Mouse (Mus musculus) right cerebral cortex, postnatal 10 days (tissue): Measurements from ENCODE around the gene Pdhb.
A peak's percentile ranks its signal among the peaks of the same experiment; 100 is the strongest.

Experiments used
- DNase-seq, 2 experiments: peaks; one replicate each; pipeline ENCODE4 v3.0.0; 2021; ENCODE audit warnings: low spot score in 2 of 2

Gene Pdhb

DNA sequence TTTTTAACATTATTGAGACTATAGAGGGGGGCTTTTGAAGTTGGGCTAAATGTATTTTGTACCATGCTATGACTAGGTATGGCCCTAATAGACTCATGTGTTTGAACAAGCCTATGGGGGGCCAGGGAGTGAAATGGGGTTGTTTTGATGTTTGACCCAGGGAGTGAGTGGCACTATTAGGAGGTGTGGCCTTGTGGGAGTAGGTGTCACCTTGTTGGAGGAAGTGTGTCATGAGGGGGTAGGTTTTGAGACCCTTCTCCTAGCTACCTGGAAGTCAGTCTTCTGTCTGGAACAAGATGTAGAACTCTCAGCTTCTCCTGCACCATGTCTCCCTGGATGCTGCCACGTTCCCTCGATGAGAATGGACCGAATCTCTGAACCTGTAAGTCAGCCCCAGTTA lies 17.7 kb upstream of the Pdhb start:
- DNase-seq = no peak

DNA sequence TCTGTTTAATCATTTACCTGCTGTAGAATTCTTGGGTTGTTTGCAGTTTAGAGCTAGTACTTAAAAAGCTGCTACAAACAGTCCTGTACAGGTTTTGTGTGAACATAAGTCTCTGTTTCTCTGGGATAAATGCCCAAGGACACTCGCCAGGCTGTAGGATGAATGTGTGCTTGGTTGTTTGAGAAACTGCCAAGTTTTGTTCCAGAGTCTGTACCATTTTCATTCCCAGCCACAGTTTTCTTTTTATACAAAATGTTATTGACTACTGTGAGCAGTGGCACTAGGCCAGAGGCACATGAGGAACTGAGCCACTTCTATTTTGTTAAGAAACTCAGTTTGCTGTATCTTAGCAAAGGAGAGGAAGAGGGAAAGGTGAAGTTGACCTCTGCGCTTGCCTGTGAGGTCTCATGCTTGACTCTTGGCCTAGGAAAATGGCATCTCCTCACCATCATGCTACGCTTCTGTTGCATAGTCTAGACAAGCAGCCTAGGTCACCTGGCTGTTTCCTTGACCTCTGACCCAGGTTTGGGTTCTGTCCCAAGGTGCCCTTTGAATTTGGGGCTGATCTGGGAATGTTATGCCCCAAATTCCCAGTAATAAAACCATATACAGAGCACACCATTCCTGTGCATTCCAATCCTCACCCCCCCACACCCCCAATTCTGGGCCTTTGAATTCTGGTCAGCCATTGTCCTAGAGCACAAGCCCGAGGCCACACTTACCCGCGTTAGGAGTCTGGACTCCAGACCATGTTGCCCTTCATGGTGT lies 13.6 kb upstream of the Pdhb start:
- peak; percentile 82 to 88 for DNase-seq

DNA sequence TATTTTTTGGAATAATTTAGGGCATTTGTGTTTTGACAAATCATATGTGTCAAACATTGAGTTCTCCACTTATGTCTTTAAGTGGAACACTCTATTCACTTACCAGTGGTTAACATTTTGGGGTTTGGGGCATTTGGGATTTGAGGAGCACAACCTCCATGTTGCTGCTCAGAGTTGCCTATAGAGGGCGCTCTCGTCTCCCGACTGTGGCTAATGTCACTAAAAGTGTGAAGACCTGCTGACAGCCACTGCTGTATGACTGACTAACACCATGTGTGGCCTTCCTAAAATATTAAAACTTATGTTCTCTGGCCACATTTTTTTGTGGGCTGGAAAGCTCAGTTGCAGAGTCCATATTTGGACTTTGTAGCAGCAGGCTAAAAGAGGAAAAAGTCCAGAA lies 10.5 kb upstream of the Pdhb start:
- no peak for DNase-seq

DNA sequence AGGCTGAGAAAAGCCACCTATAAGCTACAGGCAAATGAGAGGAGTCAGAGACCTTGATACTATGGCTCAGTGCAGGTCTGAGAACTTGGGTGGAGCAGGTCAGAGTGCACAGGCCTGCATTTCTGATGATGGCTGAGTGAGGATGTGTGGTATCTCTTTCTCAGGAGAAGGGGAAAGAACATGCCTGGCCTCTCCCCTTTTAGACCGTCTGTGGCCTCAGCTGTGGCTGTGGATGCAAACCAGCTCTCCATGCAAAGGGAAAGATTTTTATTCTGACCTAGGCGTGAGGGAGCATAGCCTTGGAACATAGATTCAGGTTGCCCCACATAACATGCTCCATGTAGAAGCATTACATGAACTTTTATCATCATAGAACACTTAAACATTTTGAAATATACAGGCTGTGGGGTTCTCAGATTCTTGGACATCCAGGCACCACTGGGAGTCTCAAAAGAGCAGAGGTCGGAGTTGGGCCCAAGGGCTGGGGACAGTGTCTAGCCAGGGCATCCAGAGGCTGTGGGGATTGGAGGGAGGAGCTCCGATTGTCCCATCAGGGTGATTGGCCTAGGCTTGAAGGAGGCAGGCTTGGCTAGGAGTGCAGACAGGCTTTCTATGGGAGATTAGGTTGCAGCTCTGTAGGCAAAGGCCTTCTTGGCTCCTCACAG lies 7.7 kb upstream of the Pdhb start:
- DNase-seq = no peak

DNA sequence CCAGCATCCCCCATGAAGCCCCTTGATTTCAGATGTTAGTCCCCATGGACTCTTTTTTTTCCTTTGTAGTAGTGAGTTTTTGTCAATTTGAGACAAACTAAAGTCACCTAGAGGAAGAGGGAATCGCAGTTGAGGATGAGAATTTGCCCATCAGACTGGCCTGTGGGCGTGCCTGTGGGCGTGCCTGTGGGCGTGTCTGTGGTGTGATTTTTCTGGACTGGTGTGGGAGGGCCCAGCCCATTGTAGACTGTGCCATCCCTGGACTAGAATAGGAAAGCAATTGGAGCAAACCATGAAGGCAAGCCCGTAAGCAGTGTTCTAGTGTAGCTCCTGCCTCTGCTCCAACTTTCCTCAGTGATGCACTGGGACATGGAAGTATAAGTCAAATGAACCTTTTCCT lies 3.4 kb upstream of the Pdhb start:
- DNase-seq = no peak

DNA sequence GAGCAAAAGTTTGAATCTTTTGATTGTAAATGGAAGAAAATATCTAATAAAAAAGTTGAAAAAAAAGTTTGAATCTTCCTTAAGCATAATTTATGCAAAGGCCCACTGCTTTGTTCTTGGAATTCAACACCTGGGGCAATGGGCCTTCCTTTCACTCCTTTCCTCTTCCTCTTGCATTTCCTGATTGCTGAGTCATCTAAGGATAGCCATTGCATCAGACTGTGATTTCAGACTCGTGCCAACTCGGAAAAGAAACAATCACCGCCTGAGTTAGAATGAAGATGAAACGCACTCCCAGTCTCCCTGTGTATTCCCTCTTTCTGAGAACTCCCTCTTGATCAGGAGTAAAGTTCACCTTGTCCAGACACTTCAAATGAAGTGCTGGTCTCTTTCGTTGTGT lies 1.8 kb upstream of the Pdhb start:
- no peak for DNase-seq

DNA sequence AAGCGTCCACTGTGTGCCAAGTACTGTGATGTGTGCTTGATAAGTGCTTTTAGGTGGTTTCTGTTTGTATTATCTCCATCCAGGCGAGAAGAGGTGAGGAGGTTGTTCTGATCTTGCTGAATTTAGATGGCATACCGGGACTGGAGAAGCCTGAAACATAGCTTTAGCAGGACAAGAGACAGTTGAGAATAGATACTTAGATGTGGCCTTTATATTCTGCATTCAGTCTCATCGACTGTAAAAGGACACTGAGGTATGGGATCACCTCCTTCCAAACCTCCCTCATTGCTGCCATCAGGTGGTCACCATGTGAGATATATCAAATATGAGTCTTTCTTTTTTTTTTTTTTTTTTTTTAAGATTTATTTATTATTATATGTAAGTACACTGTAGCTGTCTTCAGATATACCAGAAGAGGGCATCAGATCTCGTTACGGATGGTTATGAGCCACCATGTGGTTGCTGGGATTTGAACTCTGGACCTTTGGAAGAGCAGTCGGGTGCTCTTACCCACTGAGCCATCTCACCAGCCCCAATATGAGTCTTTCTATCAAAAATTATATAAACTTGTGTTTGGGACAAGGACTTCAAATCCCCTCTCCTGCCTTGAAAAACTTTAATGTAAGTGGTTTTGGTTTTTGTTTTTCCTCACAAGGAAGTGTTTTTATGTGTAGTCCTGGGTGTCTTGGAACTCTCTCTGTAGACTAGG lies 871 bp upstream of the Pdhb start:
- peak; percentile 38 to 50 for DNase-seq

DNA sequence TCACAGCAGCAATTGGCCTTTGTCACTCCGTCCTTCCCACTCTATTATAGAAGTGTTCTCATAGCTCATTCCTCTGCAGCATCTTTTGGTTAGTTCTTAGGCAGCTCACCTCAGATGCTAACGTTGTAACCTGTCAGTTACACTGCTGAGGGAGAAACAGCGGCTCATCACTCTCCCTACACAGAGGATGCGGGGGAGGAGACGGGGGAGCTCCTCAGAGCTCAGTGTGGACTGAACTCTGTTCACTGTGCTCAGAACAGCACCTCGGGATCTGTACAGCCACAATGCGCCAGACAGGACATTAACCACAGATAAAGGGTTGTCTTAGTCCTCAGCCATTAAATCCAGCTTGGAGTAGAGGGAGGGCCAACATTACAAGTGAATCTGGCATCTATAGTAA lies 8.4 kb downstream of the Pdhb start:
- DNase-seq = no peak

DNA sequence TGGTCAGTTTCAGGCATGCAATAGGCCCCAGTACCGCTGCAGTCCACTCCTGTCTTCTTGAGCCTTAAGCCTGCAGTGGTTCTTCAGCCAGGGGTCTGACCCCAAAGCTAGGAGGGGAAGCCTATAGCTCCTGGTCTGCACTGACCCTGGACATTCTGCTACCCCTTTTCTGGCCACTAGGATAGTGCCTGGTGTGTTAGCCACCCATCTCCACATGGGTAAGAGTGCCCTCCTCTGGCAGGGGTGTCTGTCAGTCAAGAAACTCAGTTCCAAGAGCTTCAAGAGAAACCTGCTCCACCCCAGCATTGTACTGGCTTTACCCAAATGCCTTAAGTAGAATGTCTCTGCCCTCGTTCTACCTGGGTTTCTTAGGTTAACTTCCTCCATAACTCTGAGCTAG lies 11.0 kb downstream of the Pdhb start:
- peak in 1 of 2 experiments; percentile 34 for DNase-seq

DNA sequence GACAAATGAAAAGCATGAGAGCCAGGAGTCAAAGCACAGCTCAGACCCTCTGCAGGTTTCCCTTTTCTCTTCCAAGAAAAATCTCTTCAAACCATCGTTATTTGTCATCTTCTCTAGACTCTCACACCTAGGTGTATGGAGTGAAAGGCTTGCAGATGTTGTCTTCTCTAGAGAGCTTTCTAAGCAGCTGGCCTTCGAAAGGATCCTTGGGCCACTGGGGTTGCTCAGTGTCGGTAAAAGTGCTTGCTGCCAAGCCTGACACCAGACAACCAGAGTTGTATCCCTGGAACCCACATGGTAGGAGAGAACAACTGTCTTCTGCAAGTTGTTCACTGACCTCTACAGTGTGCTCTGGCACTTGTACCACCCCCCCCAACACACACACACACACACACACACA lies 13.7 kb downstream of the Pdhb start:
- DNase-seq = no peak

DNA sequence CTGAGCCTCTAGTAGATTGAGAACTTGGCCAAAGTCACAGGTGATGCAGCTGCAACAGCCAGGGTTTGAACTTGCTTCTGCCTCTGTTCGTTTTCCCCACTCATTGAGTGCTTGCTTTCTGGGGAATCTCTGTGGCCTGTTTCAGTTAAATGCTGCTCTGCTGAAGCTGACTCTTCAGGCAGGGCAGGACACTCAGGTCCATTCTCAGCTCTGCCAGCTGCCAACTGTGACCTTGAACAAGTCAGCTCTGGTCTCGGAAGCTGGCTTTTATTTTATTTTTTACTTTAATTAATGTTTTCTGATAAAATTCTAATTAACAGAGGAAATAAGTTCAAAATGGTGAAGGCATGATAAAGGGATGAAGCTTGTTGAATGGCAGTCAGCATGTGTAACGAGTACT lies 14.1 kb downstream of the Pdhb start:
- DNase-seq = no peak

DNA sequence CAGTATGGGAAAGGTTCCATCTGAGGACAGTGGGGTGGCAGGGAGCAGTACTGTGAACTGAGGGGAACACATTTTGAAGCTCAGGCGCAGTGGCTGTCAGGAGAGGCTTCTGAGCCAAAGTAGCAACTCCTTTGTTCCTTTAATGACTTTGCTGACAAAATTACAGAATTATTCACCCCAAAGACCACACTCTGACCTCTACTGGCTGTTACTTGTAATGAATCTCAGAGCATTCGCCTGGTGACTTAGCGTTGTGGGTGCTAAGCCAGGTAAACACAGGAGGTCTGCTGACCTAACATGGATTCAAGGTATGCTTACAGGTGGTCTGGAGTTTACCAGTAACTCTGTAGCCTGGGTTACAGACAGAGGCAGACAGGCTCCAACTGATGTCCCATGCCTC lies 15.9 kb downstream of the Pdhb start:
- no peak for DNase-seq

DNA sequence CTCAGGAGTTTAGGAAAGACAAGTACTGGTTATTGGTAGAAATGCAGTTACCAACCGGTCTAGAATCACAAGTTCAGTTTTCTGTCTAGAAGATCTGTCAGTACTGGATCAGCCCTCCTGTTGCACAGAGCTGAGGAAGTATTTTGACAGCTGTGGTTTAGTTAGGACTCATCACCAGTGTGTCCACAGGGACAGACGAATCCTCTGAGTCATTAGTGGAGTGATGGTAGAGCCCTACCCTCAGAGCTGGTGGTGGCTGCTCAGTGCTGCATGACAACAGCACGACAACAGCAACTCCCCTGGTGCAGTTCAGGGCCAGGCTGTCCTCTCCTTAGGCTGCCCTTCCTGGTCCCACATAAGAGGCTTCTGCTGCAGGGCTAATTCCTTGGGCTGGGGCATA lies 18.8 kb downstream of the Pdhb start:
- DNase-seq = no peak

DNA sequence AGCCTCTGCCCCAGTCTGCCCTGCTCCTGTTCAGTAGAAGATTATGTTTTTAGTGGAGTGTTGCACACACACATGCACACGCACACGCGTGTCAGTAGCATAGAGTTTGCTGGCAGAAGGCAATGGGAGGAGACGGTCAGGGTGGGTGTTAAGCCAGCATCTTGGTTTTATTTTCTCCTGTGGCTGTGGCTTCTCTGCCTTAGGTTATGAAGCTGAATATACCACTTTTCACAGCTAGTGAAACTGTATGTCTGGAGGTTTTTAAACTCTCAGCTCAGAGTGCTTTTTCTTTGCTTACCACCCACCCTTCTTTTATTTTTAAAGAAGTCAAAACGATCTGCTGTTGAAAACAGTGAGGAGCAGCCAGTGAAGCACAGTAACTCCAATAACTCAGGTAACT lies 21.1 kb downstream of the Pdhb start:
- peak in 1 of 2 experiments; percentile 23 for DNase-seq

DNA sequence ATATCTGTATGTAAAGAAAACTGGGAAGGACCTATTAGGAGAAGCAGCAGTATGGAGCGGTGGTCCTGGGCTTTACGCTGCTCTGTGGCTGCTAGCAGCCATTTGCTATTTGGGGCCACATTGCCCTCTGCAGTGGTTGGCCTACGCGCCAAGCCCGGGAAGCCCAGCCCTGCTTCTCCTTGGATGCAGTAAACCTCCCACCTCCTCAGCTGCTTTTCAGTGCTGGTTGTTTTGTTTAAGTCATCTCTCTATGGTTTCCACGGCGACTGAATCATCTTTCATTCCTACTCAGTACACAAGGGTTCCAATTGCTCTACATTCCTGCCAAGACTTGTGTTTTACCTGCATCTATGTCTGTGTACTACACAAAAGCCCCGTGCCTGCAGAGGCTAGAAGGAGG lies 24.0 kb downstream of the Pdhb start:
- DNase-seq = peak in 1 of 2 experiments; percentile 43

DNA sequence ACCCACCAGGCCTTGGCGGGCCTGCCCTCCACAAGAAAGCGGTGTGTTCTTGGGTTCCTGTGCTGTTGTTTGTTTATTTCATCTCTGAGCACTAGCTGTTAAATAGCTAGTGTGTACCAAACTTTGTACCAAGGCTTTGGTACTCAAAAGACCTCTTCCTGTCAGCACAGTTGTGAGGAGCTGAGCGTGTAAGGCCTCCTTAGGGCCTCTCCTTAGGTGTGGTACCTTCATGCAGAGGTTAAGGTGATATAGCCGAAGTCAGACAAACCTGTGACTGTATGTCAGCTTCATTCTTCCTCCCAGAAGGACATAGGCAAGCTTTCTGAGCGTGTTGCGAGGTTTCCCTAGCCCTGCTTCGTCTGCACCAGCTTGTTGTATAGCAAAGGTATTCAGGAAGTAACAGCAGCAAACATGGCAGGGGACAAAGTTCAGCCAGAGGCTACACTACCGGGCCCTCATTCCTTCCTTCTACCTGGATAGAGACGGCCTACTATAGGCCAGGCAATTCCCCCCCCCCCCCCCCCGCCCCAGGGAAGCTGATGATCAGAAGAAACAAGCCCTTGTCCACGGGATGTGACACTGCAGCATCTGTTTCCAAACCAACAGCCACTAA lies 26.1 kb downstream of the Pdhb start:
- no peak for DNase-seq

DNA sequence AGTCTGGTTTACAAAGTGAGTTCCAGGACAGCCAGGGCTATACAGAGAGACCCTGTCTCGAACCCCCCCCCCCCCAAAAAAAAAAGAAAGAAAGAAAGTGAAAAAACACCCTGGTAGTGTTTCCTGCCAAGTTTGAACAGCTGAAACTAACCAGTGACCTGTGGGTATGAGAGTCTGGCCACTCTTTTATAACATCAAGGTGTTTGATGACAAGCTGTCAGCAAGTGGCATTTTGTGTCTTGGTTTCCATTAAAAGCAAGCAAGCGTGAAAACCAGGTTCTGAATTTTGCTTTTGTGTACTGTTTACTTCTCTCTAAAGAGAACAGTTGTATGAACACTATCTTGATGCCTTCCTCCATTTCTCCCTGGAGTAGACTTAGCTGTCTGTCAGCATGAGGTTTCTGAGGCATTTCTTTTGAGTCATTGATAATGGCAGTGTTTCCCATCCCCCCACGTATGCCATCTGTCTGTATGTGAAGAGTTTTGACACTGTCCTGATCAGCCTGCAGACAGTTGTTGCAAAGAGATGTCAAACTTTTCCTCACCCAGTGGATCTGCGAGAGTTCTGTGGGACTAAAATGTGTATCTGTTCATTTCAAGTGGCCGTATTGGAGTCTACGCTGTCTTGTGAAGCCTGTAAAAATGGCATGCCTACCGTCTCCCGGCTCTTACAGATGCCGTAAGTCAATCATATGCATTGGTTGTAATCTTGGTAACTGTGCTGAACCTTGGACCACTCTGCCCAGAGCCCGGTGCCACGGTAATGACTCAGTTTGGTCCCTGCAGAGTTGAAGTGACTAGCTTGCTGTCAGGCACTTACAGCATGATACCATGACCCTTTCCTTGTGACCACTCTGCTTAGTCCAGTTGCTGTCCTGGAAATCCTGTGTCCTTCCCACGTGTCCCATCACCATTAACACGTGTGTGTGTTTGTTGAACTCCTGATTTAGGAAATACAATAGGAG lies 26.9 kb downstream of the Pdhb start:
- no peak for DNase-seq

DNA sequence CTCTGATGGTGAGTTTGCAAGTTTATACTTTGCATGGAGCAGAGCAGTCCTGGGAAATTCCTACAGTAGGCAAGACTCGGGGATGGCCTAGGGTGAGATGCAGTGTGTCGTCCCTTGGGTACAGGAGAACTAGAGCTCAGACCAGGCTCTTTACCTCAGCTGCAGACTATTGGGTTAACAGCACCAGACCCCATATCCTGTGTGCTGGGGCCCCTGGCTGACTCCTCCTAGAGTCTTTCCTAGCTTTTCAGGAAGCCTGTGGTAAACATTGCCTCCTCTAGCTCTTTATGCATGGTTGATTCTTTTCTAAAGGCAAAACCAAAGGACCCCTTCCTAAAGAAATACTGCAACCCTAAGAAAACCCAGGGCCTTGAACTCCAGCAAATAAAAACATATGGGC lies 31.7 kb downstream of the Pdhb start:
- no peak for DNase-seq

DNA sequence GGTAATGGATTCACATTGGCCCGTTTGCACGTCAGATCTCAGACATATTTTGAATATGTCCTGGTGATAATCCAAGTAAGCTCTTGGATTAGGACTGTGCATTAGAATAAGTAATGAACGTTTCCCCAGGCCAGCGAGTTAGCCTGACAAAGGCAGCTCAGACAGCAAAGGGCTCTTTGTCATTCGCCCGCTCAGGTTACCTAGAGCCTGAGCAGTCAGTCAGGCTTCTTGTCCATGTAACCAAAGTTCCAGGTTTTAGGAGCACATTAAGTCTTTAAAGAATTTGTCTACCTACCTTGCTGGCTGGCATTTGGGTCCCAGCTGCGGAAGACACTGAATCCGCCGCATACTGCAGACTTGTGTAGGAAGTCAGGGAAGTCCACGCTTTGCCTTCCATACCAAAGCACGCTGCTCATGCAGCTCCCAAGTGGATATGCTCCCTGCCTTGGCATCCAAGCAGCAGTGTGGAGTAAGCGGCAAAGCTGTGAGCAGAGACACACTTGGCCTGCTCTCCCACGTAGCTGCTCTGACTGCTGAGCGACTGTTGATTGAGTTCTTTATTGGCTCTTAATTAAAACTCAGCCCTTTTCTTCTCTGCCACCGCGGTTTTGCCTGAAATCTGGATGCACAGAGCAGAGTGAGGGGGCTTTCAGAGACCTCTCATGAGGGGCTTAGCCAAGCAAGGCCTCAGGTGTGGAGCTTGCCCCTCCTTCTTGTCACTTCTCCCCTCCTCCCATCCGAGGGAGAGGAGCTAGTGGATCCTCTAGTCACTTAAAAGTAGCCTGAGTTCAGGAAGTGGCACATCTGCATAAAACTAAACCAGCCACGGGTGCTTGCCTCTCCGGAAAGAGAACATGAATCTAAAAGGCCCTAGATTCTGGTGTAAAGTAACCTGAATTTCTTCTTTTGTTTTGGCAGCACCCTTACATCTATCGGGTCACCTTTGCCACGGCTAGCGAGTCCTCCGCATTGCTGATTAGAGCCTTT lies 32.8 kb downstream of the Pdhb start:
- peak; percentile 43 to 44 for DNase-seq

DNA sequence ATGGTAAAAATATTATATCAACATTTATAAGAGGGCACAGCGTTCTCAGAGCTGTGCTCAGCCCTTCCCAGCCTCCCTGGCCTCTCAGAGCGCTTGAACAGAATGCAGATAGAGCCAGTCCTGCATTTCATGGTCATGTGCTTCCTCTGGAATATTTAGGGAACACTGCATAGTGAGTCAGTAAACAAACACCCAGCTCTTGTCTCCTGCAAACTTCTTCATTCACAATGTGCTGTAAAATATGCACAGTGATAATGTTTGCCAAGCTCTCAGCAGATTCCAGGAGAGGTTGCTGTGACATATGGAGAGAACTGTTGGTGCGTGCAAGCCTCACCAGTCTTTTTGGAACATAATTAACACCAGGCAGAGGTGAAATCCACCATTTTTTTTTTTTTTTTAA lies 37.7 kb downstream of the Pdhb start:
- peak in 1 of 2 experiments; percentile 59 for DNase-seq
